Mouse (Mus musculus) embryonic fibroblast, embryonic 13.5 days (primary cell): ENCODE data around the gene Gm5737.

Source experiments
- CTCF ChIP-seq: IDR thresholded peaks from 2 replicates; pipeline ENCODE4 v1.5.1; 2011; ENCODE audit warnings: mild to moderate bottlenecking, control low read depth, low read length, moderate library complexity, borderline replicate concordance; ENCODE audit not compliant: insufficient read depth
- POLR2A ChIP-seq: IDR thresholded peaks from 2 replicates; pipeline ENCODE4 v1.6.1; 2011; ENCODE audit warnings: low read depth, mild to moderate bottlenecking, control low read depth, low read length, moderate library complexity

DNA sequence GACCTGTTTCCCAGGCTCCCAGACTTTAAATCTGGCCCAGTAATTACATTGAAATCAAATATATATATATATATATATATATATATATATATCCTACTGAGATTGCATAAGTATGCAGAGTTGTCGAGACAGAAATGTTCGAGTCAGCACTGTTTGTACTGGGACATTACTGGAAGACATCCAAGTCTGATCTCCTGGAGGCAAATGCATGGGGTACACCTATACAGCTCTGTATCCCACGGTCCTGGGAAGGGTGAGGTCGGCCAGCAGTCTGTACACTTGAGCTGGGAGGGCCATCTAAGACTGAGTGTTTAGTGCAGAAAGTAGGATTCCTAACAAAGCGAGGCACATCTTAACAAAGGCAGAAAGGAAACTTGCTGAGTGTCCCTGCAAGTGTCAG lies 57.7 kb downstream of the Gm5737 start:
- TF ChIP-seq CTCF (no peak), POLR2A (no peak)
